Mouse (Mus musculus) left cerebral cortex, postnatal 36 days (tissue): ENCODE data around the gene Trp53bp2. TPM values are rescaled to one million over a fixed set of nuclear protein-coding genes. Genes with fewer than 3 reads are reported as not detected.

Experiments
- DNase-seq, 2 experiments: peaks; one replicate each; pipeline ENCODE4 v3.0.0; 2021 to 2022; ENCODE audit warnings: low spot score in 2 of 2, mixed read lengths in 1 of 2
- intact Hi-C: fragments of 180-260 bp; cut with DNase I; formaldehyde crosslinking; loops from one replicate; pipeline ENCODE4 v1.15.1; 2025
- total RNA-seq, 2 experiments: library from RNA; stranded (reverse); gene quantifications; 2 replicates each; pipeline ENCODE4 v1.2.3; 2021

The Trp53bp2 gene
- total RNA-seq, 2 experiments from 2014 or later = 21.9 to 23.4 TPM

GRCm38 (mm10) chr1:182455080-182455479 lies 46.1 kb downstream of the Trp53bp2 start:
- no peak for DNase-seq
- intact Hi-C loops = no loop called here

- intact Hi-C loops = no loop called here
- DNase-seq = no peak
Observed at GRCm38 (mm10) chr1:182458556-182458955, 49.6 kb downstream of the Trp53bp2 start.

- intact Hi-C loops = no loop called here
- no peak for DNase-seq
Observed at GRCm38 (mm10) chr1:182459436-182459835, 50.5 kb downstream of the Trp53bp2 start.

DNA sequence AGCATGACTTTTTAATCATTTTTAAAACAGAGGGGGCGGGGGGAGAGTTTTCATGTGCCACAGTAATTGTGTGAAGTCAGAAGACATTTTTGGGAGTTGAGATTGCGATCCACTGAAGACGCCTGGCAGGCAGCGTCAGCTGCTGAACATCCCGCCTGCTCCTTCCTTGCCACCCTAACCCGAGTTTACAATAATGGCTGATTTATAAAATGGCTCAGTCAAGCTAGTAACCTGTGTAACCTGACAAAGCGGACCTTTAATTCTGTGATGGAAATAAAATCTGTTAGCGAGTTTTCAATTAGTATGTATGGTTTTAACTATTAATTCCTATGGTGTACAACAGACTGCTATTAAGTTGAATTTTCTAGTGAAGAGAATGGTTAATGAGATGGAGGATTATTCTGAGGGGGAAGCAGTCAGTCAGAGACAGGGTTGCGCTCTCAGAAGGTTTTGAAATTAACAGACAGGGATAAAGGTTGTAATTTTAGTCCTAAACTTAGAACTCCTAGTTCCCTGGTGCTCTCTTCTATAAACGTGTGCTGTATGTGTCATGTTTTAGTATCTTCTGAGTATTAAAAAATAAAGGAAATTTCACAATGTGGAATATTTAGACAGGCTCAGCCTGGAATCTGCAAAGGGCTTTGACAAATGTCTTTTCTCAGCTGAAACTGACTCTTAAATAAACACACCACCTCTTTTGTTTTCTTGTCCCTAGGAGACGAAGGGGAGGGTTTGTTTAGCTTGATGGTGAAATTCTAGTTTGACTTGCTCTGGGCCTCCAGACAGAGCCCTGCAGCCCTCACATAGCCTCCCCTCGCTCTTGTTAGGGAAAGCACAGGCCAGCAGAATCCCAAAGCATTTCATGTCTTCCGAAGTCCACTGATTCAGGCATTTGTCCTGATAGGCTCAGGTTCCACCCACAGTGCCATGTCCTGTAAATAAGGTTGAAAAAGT lies 51.6 kb downstream of the Trp53bp2 start:
- DNase-seq = no peak

GRCm38 (mm10) chr1:182461261-182461660 lies 52.3 kb downstream of the Trp53bp2 start:
- intact Hi-C loops = loop anchor here (5.0 kb wide), 1 partner anchor 54 kb away; the partner anchor contains the start of gene Trp53bp2
- DNase-seq = no peak

More for the DNA sequence above, 51.6 kb downstream of the Trp53bp2 start:
- intact Hi-C loops = loop anchor here (5.0 kb wide), 1 partner anchor 53 kb away; the partner anchor contains the start of gene Trp53bp2

GRCm38 (mm10) chr1:182461813-182462212 lies 52.8 kb downstream of the Trp53bp2 start:
- no peak for DNase-seq
- intact Hi-C loops = loop anchor here (5.0 kb wide), 1 partner anchor 55 kb away; the partner anchor contains the start of gene Trp53bp2

- intact Hi-C loops = no loop called here
- no peak for DNase-seq
Observed at GRCm38 (mm10) chr1:182465309-182465708, 56.3 kb downstream of the Trp53bp2 start.

DNA sequence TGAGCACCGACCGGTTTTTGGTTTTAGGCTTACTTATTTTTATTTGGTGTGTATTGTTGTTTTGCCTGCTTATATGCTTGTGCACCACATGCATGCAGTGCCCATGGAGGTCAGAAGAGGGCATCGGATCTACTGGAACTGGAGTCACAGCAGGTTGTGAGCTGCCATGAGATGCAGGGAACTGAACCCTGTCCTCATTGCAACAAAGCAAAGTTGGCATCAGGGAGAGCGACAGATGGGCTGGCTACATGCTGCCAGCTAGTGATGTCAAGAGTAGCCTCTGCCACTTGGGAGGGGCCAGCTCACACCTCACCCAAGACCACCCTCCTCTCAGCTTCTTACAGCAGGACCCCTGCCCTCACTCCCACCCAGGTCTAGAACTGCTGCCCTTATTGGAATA lies 57.0 kb downstream of the Trp53bp2 start:
- no peak for DNase-seq
- intact Hi-C loops = no loop called here

DNA sequence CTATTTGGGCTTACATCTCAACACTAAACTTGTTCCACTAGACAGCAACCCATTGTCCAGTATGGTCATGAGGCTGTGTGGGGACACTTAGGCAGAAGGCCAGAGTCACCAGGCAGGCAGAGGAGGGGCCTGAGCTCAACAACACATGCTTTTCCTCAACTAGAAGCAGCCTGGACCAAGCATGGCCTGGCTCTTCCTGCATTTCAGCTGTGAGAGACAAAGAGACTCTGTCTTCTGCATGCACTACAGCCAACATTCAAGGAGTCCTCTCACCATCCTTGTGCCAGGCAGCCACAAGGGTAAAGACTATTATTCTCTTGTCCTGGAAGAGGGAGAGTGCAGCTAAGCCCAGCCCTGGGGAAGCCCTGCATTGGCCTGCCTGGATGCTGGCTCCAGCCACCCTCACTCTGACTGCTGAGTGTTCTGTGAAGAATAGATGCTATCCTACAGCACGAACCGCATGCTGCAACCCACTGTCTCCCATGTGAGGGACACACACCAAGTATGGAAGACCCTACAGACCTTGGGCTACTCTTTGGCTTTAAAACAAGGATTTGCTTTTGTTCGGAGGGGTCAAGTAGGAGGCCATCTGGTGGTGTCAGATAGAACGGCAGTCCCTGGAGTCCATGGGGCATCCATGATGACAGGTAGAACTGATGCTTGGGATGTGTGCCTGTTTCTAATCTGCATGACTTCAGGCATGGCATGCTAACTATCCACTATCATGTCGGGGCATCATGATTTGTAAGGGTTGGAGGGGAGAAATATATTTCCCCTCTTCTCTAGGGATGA lies 66.2 kb downstream of the Trp53bp2 start:
- intact Hi-C loops = no loop called here
- DNase-seq = no peak

GRCm38 (mm10) chr1:182478935-182479334 lies 70.0 kb downstream of the Trp53bp2 start:
- intact Hi-C loops = no loop called here
- no peak for DNase-seq

GRCm38 (mm10) chr1:182481138-182481537 lies 72.2 kb downstream of the Trp53bp2 start:
- no peak for DNase-seq
- intact Hi-C loops = no loop called here

DNA sequence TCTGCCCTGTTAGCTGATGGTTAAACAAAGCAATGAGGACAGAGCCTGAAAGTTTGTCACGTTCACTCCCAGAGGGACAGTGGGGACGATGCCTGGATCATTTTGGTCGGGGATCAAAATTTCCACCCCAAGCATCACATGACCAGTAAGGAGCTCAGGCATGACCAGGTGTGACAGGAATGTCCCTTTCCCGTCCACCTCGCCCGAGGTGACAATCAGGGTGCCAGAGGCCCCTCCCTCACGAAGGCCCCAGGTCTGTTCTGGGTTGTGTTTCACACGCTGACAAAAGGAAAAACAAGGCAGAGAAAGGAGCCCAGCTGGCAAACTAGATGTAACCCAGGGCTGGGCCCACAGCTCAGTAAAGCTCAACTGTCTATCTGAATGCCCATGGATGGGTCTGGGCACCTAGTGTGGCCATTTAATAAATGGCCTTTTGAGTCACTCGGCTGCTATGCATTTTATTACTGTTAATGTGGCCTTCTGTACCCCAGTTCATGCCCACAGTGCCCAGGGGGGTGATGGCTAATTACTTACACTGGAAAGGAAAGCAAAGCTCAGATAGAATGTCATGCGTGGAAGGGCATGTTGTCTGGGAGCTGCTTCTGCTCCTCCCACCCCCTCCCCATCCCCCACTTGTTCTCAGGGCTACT lies 72.8 kb downstream of the Trp53bp2 start:
- intact Hi-C loops = no loop called here
- DNase-seq = no peak

GRCm38 (mm10) chr1:182482991-182483909 lies 74.3 kb downstream of the Trp53bp2 start:
- intact Hi-C loops = no loop called here

DNA sequence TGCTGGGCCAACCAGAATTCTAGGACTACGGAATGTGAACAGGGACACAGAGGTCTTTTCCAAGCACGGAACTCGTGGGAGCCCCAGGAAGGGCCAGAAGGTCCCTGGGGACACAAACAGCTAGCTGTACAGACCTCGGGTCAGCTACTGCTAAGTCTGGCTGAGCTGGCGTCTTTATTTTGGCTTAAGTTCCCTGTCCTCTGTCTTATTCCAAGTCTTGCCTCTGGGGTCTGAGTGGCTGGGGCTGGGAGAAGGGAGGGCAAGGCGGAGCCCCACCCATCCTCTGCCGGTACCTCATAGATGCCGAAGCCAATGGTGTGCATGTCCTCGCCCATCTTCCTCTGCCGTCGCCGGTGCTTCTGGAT lies 74.9 kb downstream of the Trp53bp2 start:
- intact Hi-C loops = no loop called here
- DNase-seq = peak in 1 of 2 experiments; percentile 30

More at GRCm38 (mm10) chr1:182482991-182483909, 74.3 kb downstream of the Trp53bp2 start:
- no peak for DNase-seq

DNA sequence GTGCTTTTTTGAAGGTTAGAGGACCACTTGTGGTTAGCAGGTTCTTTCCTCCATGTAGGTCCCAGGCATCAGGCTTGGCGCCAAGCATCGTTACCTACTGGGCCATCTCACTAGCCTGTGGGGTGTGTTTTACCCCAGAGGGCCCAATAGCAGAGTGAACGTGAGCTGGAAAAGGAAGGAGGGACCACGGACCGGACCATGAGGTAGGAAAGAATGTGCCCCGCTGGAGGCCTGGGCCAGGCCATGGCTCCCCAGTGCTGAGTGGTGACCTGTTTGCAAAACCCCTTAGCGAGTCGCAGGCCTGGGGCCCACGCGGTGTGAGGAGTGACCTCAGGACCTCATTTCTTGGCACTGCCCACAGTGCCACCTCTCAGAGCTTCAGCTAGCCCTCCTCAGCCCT lies 79.5 kb downstream of the Trp53bp2 start:
- intact Hi-C loops = no loop called here
- no peak for DNase-seq

DNA sequence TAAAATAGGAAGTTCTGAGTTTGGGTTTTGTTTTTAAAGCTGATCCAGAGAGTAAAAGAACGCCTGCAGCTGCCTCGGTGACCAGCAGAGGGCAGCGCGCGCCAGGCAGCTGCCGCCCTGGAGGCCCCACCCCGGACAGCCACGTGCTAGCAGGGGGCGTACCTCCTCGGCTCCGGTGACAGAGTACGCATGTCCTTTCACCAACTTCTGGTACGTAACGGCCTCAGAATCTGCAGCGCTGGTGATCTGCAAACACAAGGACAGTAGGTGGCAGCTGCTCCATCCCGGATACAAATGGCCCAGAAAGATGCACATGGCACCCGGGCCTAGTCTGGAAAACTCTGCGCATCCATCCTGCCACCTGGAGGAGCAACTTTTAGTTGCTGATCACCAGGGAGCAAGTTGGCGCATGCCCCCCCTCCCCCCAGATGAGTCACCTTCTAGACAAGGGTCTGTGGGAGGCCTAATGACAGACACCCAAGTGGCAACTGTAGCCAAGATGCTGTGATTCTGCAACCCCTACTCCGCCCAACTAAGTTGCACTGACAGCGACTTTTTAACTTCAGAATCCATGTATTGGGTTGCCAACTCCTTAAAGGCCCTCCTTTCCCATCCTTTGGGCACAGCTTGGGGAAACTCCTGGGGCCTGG lies 81.0 kb downstream of the Trp53bp2 start:
- intact Hi-C loops = loop anchor here (1.0 to 2.0 kb wide), 2 partner anchors 27 to 49 kb away; partner anchors contain the start of gene Capn2
- peak; percentile 89 to 92 for DNase-seq

DNA sequence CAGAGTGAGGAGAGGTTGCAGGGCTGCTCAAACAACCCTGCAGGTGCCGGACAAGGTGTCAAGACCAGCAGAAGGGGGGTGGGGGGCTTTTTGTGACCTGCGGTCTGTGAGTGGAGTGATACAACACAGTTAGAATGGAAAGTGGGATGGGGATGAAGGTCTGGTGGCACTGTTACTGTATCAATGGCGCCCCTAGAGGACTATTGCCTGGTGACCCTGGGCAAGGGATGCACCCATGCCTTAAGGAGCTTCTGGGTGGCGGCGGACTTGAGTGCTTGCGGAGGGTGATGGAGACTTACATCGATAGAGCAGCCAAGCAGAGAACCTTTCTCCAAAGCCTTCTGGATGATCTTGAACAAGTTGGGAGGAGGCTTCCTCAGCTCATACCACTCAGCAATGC lies 81.6 kb downstream of the Trp53bp2 start:
- intact Hi-C loops = loop anchor here (1.0 to 2.0 kb wide), 2 partner anchors 26 to 49 kb away; partner anchors contain the start of gene Capn2
- DNase-seq = no peak

DNA sequence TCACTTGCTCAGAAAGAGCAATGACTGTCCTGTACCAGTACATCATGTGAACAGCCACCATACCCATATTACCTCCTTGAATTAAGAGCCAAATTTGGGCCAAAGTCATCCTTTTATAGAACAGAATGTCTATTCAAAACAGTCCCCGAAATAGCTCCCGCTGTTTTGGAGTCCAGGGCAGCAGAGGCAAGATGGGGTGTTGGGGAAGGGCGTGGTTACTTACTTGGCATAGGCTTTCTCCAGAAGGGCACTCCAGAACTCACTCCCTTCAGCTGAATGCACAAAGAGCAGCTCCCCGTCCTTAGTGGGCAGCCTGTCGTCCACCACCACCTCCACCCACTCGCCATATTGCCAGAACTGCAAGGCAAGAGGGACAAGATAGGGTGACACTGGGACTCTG lies 82.9 kb downstream of the Trp53bp2 start:
- DNase-seq = no peak
- intact Hi-C loops = loop anchor here (2.0 kb wide), 1 partner anchor 25 kb away; the partner anchor contains the start of gene Capn2
